Mouse (Mus musculus) CH12.LX (cell line): Measurements from ENCODE around the gene Gstm5.
A peak's percentile ranks its signal among the peaks of the same experiment; 100 is the strongest.

Experiments
- CHD2 ChIP-seq: IDR thresholded peaks from 2 replicates; pipeline ENCODE4 v1.6.1; 2011; ENCODE audit warnings: low read length, improper control_type of control experiment
- CTCF ChIP-seq, 2 experiments: IDR thresholded peaks in 1 of 2; conservative IDR thresholded peaks in 1 of 2; 2 replicates each; pipeline ENCODE4 v1.5.1; 2011 to 2012; ENCODE audit warnings: low read depth in 2 of 2, low read length in 2 of 2, improper control_type of control experiment in 1 of 2, inconsistent platforms in 1 of 2, mild to moderate bottlenecking in 1 of 2, moderate library complexity in 1 of 2
- EP300 ChIP-seq: IDR thresholded peaks from 2 replicates; pipeline ENCODE4 v1.6.1; 2011; ENCODE audit warnings: low read length, improper control_type of control experiment
- MAZ ChIP-seq: IDR thresholded peaks from 2 replicates; pipeline ENCODE4 v1.6.1; 2012; ENCODE audit warnings: low read depth, mild to moderate bottlenecking, inconsistent platforms, low read length, improper control_type of control experiment, moderate library complexity
- PAX5 ChIP-seq: IDR thresholded peaks from 2 replicates; pipeline ENCODE4 v1.6.1; 2012; ENCODE audit warnings: low read length, inconsistent platforms, mixed read lengths
- POLR2A ChIP-seq: IDR thresholded peaks from 2 replicates; pipeline ENCODE4 v1.6.1; 2011; ENCODE audit warnings: low read depth, mild to moderate bottlenecking, improper control_type of control experiment, low read length
- POLR2AphosphoS2 ChIP-seq: IDR thresholded peaks from 2 replicates; pipeline ENCODE4 v1.6.1; 2011; ENCODE audit warnings: low read depth, low read length, improper control_type of control experiment
- SIN3A ChIP-seq: IDR thresholded peaks from 2 replicates; pipeline ENCODE4 v1.6.1; 2012; ENCODE audit warnings: low read length, improper control_type of control experiment, inconsistent platforms
- ZC3H11A ChIP-seq: IDR thresholded peaks from 2 replicates; pipeline ENCODE4 v1.6.1; 2012; ENCODE audit warnings: low read depth, mild to moderate bottlenecking, inconsistent platforms, low read length, improper control_type of control experiment
- ZNF384 ChIP-seq: IDR thresholded peaks from 2 replicates; pipeline ENCODE4 v1.6.1; 2012; ENCODE audit warnings: low read depth, low read length, improper control_type of control experiment, inconsistent platforms

- TF ChIP-seq CHD2: no peak
- no peak for TF ChIP-seq PAX5
- no peak for TF ChIP-seq SIN3A
- TF ChIP-seq ZNF384: peak; percentile 39; the same call in 1 of the 2 replicates
- TF ChIP-seq POLR2A: no peak
- no peak for TF ChIP-seq CTCF (conservative IDR thresholded peaks at IDR 0.05 in 1 of 2, IDR thresholded peaks at IDR 0.05 in 1 of 2; ENCODE audit: low read depth in 2 of 2, low read length in 2 of 2)
- TF ChIP-seq ZC3H11A: no peak
- no peak for TF ChIP-seq POLR2AphosphoS2
- TF ChIP-seq EP300: no peak
- TF ChIP-seq MAZ: no peak
Observed at GRCm38 (mm10) chr3:107846175-107846574, 49.4 kb upstream of the Gstm5 start.
